Mouse (Mus musculus): ENCODE data around the gene Aqp5. TPM values are rescaled to one million over a fixed set of nuclear protein-coding genes. Genes with fewer than 3 reads are reported as not detected.

Gene Aqp5
- polyA plus RNA-seq, 2 experiments: 0.07 TPM; not detected in 1

- WGBS (ENCODE audit: insufficient replicate concordance): 71% methylated on average over 7 of the region's 7 CpGs
- H3K9me3 ChIP-seq (ENCODE audit: control insufficient read depth, low read length): no peaks in the 10 kb centered on the region; the same call in 1 of the 2 replicates
- TF ChIP-seq CTCF (IDR thresholded peaks at IDR 0.05; ENCODE audit: low read depth): no peak
- TF ChIP-seq EP300 (IDR thresholded peaks at IDR 0.05; ENCODE audit: low read depth): no peak
- H3K36me3 ChIP-seq (replicated peaks; ENCODE audit: control insufficient read depth, insufficient read depth, low read depth): no peaks in the 10 kb centered on the region
- peaks cover 6% of the 10 kb centered on the region for H3K27me3 ChIP-seq (ENCODE audit: control insufficient read depth, insufficient read depth, low read length)
- no peak overlapping the region for H3K9ac ChIP-seq (replicated peaks)
- no peak overlapping the region for H3K4me3 ChIP-seq (ENCODE audit: insufficient read depth in 1 of 2, low read depth in 2 of 2, low read length in 2 of 2)
- peaks cover 4 to 8% of the 10 kb centered on the region in 2 experiments for H3K4me1 ChIP-seq (replicated peaks; ENCODE audit: control insufficient read depth in 2 of 2, insufficient read depth in 2 of 2, low read length in 1 of 2)
- no peak for DNase-seq (ENCODE audit: low read depth in 3 of 3, low spot score in 3 of 3)
- no peak overlapping the region for H3K27ac ChIP-seq
- no peak for ATAC-seq (ENCODE audit: insufficient read depth)
- no peak overlapping the region for H3K4me2 ChIP-seq (ENCODE audit: low read depth)
Observed at GRCm38 (mm10) chr15:99611563-99611962, 21.0 kb downstream of the Aqp5 start.

GRCm38 (mm10) chr15:99614273-99614672 is 23.7 kb downstream of the Aqp5 start:
- H3K4me2 ChIP-seq (ENCODE audit: low read depth): no peak overlapping the region
- DNase-seq (ENCODE audit: low read depth in 3 of 3, low spot score in 3 of 3) (no peak), ATAC-seq (ENCODE audit: insufficient read depth) (no peak)
- WGBS (ENCODE audit: insufficient replicate concordance): 60% methylated on average over 13 of the region's 13 CpGs
- H3K4me1 ChIP-seq (replicated peaks; ENCODE audit: control insufficient read depth in 2 of 2, insufficient read depth in 2 of 2, low read length in 1 of 2): no peaks in the 10 kb centered on the region
- TF ChIP-seq CTCF (IDR thresholded peaks at IDR 0.05; ENCODE audit: low read depth): no peak
- H3K27ac ChIP-seq: no peak overlapping the region
- H3K36me3 ChIP-seq (replicated peaks; ENCODE audit: control insufficient read depth, insufficient read depth, low read depth): no peaks in the 10 kb centered on the region
- H3K27me3 ChIP-seq (ENCODE audit: control insufficient read depth, insufficient read depth, low read length): peaks cover 6% of the 10 kb centered on the region
- no peaks in the 10 kb centered on the region; the same call in 1 of the 2 replicates for H3K9me3 ChIP-seq (ENCODE audit: control insufficient read depth, low read length)
- no peak overlapping the region for H3K4me3 ChIP-seq (ENCODE audit: insufficient read depth in 1 of 2, low read depth in 2 of 2, low read length in 2 of 2)
- no peak overlapping the region for H3K9ac ChIP-seq (replicated peaks)

GRCm38 (mm10) chr15:99614753-99615152 is 24.2 kb downstream of the Aqp5 start:
- H3K27me3 ChIP-seq (ENCODE audit: control insufficient read depth, insufficient read depth, low read length): peaks cover 6% of the 10 kb centered on the region
- no peaks in the 10 kb centered on the region for H3K4me1 ChIP-seq (replicated peaks; ENCODE audit: control insufficient read depth in 2 of 2, insufficient read depth in 2 of 2, low read length in 1 of 2)
- TF ChIP-seq EP300 (IDR thresholded peaks at IDR 0.05; ENCODE audit: low read depth): no peak
- TF ChIP-seq CTCF (IDR thresholded peaks at IDR 0.05; ENCODE audit: low read depth): no peak
- no peak overlapping the region for H3K4me2 ChIP-seq (ENCODE audit: low read depth)
- no peak overlapping the region for H3K27ac ChIP-seq
- ATAC-seq (ENCODE audit: insufficient read depth) (no peak), DNase-seq (ENCODE audit: low read depth in 3 of 3, low spot score in 3 of 3) (no peak)
- WGBS (ENCODE audit: insufficient replicate concordance): 18% methylated on average over 12 of the region's 12 CpGs
- no peak overlapping the region for H3K9ac ChIP-seq (replicated peaks)
- no peaks in the 10 kb centered on the region; the same call in 1 of the 2 replicates for H3K9me3 ChIP-seq (ENCODE audit: control insufficient read depth, low read length)
- no peak overlapping the region for H3K4me3 ChIP-seq (ENCODE audit: insufficient read depth in 1 of 2, low read depth in 2 of 2, low read length in 2 of 2)
- peaks cover 4% of the 10 kb centered on the region; the same call in 1 of the 2 replicates for H3K36me3 ChIP-seq (replicated peaks; ENCODE audit: control insufficient read depth, insufficient read depth, low read depth)

- Histone ChIP-seq H3K9ac (replicated peaks) (no peak overlapping the region), H3K4me3 (ENCODE audit: insufficient read depth in 1 of 2, low read depth in 2 of 2, low read length in 2 of 2) (no peak overlapping the region), H3K4me1 (replicated peaks; ENCODE audit: control insufficient read depth in 2 of 2, insufficient read depth in 2 of 2, low read length in 1 of 2) (no peaks in the 10 kb centered on the region), H3K4me2 (ENCODE audit: low read depth) (no peak overlapping the region), H3K36me3 (replicated peaks; ENCODE audit: control insufficient read depth, insufficient read depth, low read depth) (peaks cover 8% of the 10 kb centered on the region; the same call in 1 of the 2 replicates), H3K9me3 (ENCODE audit: control insufficient read depth, low read length) (no peaks in the 10 kb centered on the region; the same call in 1 of the 2 replicates), H3K27me3 (ENCODE audit: control insufficient read depth, insufficient read depth, low read length) (peaks cover 6% of the 10 kb centered on the region), H3K27ac (no peak overlapping the region)
- ATAC-seq (ENCODE audit: insufficient read depth) (no peak), DNase-seq (ENCODE audit: low read depth in 3 of 3, low spot score in 3 of 3) (no peak)
- TF ChIP-seq EP300 (IDR thresholded peaks at IDR 0.05; ENCODE audit: low read depth): no peak
- no peak for TF ChIP-seq CTCF (IDR thresholded peaks at IDR 0.05; ENCODE audit: low read depth)
- 51% methylated on average over 9 of the region's 9 CpGs for WGBS (ENCODE audit: insufficient replicate concordance)
Observed at GRCm38 (mm10) chr15:99615246-99615645, 24.7 kb downstream of the Aqp5 start.

- ATAC-seq (ENCODE audit: insufficient read depth) (no peak), DNase-seq (ENCODE audit: low read depth in 3 of 3, low spot score in 3 of 3) (no peak)
- peaks cover 38% of the 10 kb centered on the region for H3K36me3 ChIP-seq (replicated peaks; ENCODE audit: control insufficient read depth, insufficient read depth, low read depth)
- no peak overlapping the region for H3K9ac ChIP-seq (replicated peaks)
- no peak overlapping the region for H3K27ac ChIP-seq
- 84% methylated on average over 3 of the region's 3 CpGs for WGBS (ENCODE audit: insufficient replicate concordance)
- H3K9me3 ChIP-seq (ENCODE audit: control insufficient read depth, low read length): no peaks in the 10 kb centered on the region
- no peak overlapping the region for H3K4me3 ChIP-seq (ENCODE audit: insufficient read depth in 1 of 2, low read depth in 2 of 2, low read length in 2 of 2)
- no peak overlapping the region for H3K4me2 ChIP-seq (ENCODE audit: low read depth)
- TF ChIP-seq EP300 (IDR thresholded peaks at IDR 0.05; ENCODE audit: low read depth) (no peak), CTCF (IDR thresholded peaks at IDR 0.05; ENCODE audit: low read depth) (no peak)
- H3K4me1 ChIP-seq (replicated peaks; ENCODE audit: control insufficient read depth in 2 of 2, insufficient read depth in 2 of 2, low read length in 1 of 2): no peaks in the 10 kb centered on the region
- peaks cover 4% of the 10 kb centered on the region for H3K27me3 ChIP-seq (ENCODE audit: control insufficient read depth, insufficient read depth, low read length)
Observed at GRCm38 (mm10) chr15:99618595-99618994, 28.0 kb downstream of the Aqp5 start.

All from liver, embryonic 14.5 days (tissue).